Mouse (Mus musculus) granulocyte monocyte progenitor cell, adult 5-6 weeks (primary cell): ENCODE results near the gene C3. TPM values are rescaled to one million over a fixed set of nuclear protein-coding genes. Genes with fewer than 3 reads are reported as not detected.

ENCODE experiments used
- ATAC-seq: replicated peaks from 2 replicates; pipeline ENCODE4 v1.8.0; 2016; ENCODE audit warnings: mild to moderate bottlenecking, moderate TSS enrichment, inconsistent platforms; ENCODE audit not compliant: poor library complexity, severe bottlenecking
- total RNA-seq, 2 experiments: library from RNA; stranded (forward) in 1 of 2; stranded (reverse) in 1 of 2; fragments of 200-712, 200-1000 nt in 1 of 2; fragments of >200 nt in 1 of 2; fragmentation: Nextera tagmentation in 1 of 2; gene quantifications; 2 replicates each; pipeline ENCODE4 v1.2.3; 2014 to 2017

Gene C3
- total RNA-seq, 2 experiments from 2014 or later = 67.4 to 146 TPM

DNA sequence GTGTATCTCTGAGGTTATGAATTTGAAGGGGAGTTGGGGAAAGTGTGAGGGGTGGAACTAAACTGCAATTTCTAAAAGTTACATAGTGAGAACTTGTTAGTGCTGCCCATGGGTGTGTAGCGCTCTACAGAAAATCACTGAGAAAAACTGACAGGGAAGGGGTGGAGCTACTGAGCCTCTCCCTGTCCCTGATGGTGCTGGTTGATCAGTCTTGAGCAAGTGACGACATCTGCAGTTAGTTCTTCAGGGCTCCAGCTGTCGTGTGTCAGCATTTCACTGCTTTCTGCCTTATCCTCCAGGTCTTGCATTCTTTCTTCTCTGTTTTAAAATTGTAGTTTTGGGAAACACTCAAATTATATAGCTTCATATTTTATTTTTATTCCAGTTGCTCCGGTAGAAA lies 54.6 kb downstream of the C3 start:
- ATAC-seq = 0 out of 2 replicates have a peak, but pooled peaks have one; percentile 17

DNA sequence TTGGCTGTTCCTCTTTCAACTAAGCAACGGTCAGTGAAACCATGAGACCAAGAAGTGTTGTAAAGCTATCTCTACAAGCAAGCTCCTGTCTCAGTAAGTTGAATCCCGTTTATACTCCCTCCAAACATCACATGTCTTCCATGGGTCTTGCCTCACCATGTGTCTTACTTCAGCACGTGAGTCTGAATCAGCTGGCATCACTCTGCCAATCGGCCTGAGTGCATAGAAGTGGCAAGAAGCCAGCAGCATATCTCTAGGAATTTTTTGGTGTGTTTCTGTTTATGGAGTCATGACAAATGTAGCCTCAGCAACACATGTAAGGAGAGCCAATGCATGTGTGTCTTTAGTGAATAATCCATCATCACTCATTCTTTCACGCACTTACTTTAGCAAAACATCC lies 55.6 kb downstream of the C3 start:
- peak; percentile 22; the same call in 1 of the 2 replicates for ATAC-seq

- no peak for ATAC-seq
Measured at GRCm38 (mm10) chr17:57170616-57171260, 57.2 kb downstream of the C3 start.

- ATAC-seq = peak; percentile 94
Measured at GRCm38 (mm10) chr17:57166800-57167791, 60.8 kb downstream of the C3 start.

Other genes with a start within 250 kb of the C3 start
- not detected in 2 replicates for gene Acer1, start 246.0 kb downstream of the C3 start, total RNA-seq (2014; fragmentation: Nextera tagmentation)
- gene Acer1, start 246.0 kb downstream of the C3 start, total RNA-seq (2017) = not detected in 2 replicates
- gene Clpp, start 237.8 kb downstream of the C3 start, total RNA-seq (2014; fragmentation: Nextera tagmentation) = 48.8 and 80.1 TPM in 2 replicates
- gene Clpp, start 237.8 kb downstream of the C3 start, total RNA-seq (2017) = 88.7 and 94.7 TPM in 2 replicates
- 11.3 and 24.4 TPM in 2 replicates for gene Alkbh7, start 230.8 kb downstream of the C3 start, total RNA-seq (2014; fragmentation: Nextera tagmentation)
- gene Alkbh7, start 230.8 kb downstream of the C3 start, total RNA-seq (2017) = 17.3 and 18.7 TPM in 2 replicates
- not detected in 2 replicates for gene Pspn, start 228.1 kb downstream of the C3 start, total RNA-seq (2014; fragmentation: Nextera tagmentation)
- not detected in 2 replicates for gene Pspn, start 228.1 kb downstream of the C3 start, total RNA-seq (2017)
- 47.6 and 63.8 TPM in 2 replicates for gene Gtf2f1, start 216.8 kb downstream of the C3 start, total RNA-seq (2014; fragmentation: Nextera tagmentation)
- gene Gtf2f1, start 216.8 kb downstream of the C3 start, total RNA-seq (2017) = 103 and 116 TPM in 2 replicates
- gene Gm17949, start 216.7 kb downstream of the C3 start, total RNA-seq (2014; fragmentation: Nextera tagmentation) = not detected in 2 replicates
- not detected in 2 replicates for gene Gm17949, start 216.7 kb downstream of the C3 start, total RNA-seq (2017)
- 96.6 and 149 TPM in 2 replicates for gene Khsrp, start 196.6 kb downstream of the C3 start, total RNA-seq (2014; fragmentation: Nextera tagmentation)
- gene Khsrp, start 196.6 kb downstream of the C3 start, total RNA-seq (2017) = 68.9 and 84.0 TPM in 2 replicates
- not detected in 2 replicates for gene Slc25a41, start 186.5 kb downstream of the C3 start, total RNA-seq (2014; fragmentation: Nextera tagmentation)
- gene Slc25a41, start 186.5 kb downstream of the C3 start, total RNA-seq (2017) = not detected in 2 replicates
- not detected in 2 replicates for gene Crb3, start 169.0 kb downstream of the C3 start, total RNA-seq (2014; fragmentation: Nextera tagmentation)
- not detected in 2 replicates for gene Crb3, start 169.0 kb downstream of the C3 start, total RNA-seq (2017)
- 15.2 and 23.8 TPM in 2 replicates for gene Slc25a23, start 168.3 kb downstream of the C3 start, total RNA-seq (2014; fragmentation: Nextera tagmentation)
- 1.6 and 1.7 TPM in 2 replicates for gene Slc25a23, start 168.3 kb downstream of the C3 start, total RNA-seq (2017)
- 24.7 and 27.1 TPM in 2 replicates for gene Dennd1c, start 149.6 kb downstream of the C3 start, total RNA-seq (2014; fragmentation: Nextera tagmentation)
- gene Dennd1c, start 149.6 kb downstream of the C3 start, total RNA-seq (2017) = 2.9 and 3.0 TPM in 2 replicates
- gene Tubb4a, start 140.4 kb downstream of the C3 start, total RNA-seq (2014; fragmentation: Nextera tagmentation) = not detected in 2 replicates
- not detected in 2 replicates for gene Tubb4a, start 140.4 kb downstream of the C3 start, total RNA-seq (2017)
- gene Tnfsf9, start 122.8 kb downstream of the C3 start, total RNA-seq (2014; fragmentation: Nextera tagmentation) = 0.28 and 1.1 TPM in 2 replicates
- gene Tnfsf9, start 122.8 kb downstream of the C3 start, total RNA-seq (2017) = 0.60 and 3.0 TPM in 2 replicates
- gene Cd70, start 78.4 kb downstream of the C3 start, total RNA-seq (2014; fragmentation: Nextera tagmentation) = not detected in 2 replicates
- gene Cd70, start 78.4 kb downstream of the C3 start, total RNA-seq (2017) = not detected in 2 replicates
- 6.4 and 7.6 TPM in 2 replicates for gene Tnfsf14, start 34.0 kb downstream of the C3 start, total RNA-seq (2014; fragmentation: Nextera tagmentation)
- 5.2 and 5.8 TPM in 2 replicates for gene Tnfsf14, start 34.0 kb downstream of the C3 start, total RNA-seq (2017)
- 26.6 and 27.2 TPM in 2 replicates for gene Gpr108, start 20.3 kb upstream of the C3 start, total RNA-seq (2014; fragmentation: Nextera tagmentation)
- gene Gpr108, start 20.3 kb upstream of the C3 start, total RNA-seq (2017) = 18.9 and 20.9 TPM in 2 replicates
- gene Trip10, start 21.3 kb upstream of the C3 start, total RNA-seq (2014; fragmentation: Nextera tagmentation) = 8.3 and 9.9 TPM in 2 replicates
- 5.6 and 8.6 TPM in 2 replicates for gene Trip10, start 21.3 kb upstream of the C3 start, total RNA-seq (2017)
- 139 and 141 TPM in 2 replicates for gene Vav1, start 51.0 kb upstream of the C3 start, total RNA-seq (2014; fragmentation: Nextera tagmentation)
- gene Vav1, start 51.0 kb upstream of the C3 start, total RNA-seq (2017) = 284 and 301 TPM in 2 replicates
- gene Adgre1, start 130.6 kb upstream of the C3 start, total RNA-seq (2014; fragmentation: Nextera tagmentation) = 6.5 and 10.5 TPM in 2 replicates
- gene Adgre1, start 130.6 kb upstream of the C3 start, total RNA-seq (2017) = 11.5 and 15.5 TPM in 2 replicates